Mouse (Mus musculus) liver, embryonic 14.5 days (tissue): Measurements from ENCODE around the gene Gm26620. TPM values are rescaled to one million over a fixed set of nuclear protein-coding genes. Genes with fewer than 3 reads are reported as not detected.

ENCODE experiments used
- ATAC-seq: fragments of 200-750 bp; cut with Nextera tagmentation; 2 replicates; pipeline ENCODE4 v1.8.0; 2017; ENCODE audit warnings: moderate number of reproducible peaks, mild to moderate bottlenecking, moderate library complexity; ENCODE audit not compliant: insufficient read depth
- DNase-seq, 3 experiments: peaks; one replicate each; pipeline ENCODE4 v3.0.0-alpha.2; 2012 to 2013; ENCODE audit warnings: low read depth in 3 of 3, low spot score in 3 of 3
- H3K27ac ChIP-seq: fragments of 300-500 bp; sonication (generic); 2 replicates; pipeline ENCODE4 v1.5.1; 2014; ENCODE audit warnings: moderate library complexity, mild to moderate bottlenecking, control low read depth, inconsistent platforms
- H3K27me3 ChIP-seq: fragments of 300-500 bp; sonication (generic); 2 replicates; pipeline ENCODE4 v1.6.1; 2014; ENCODE audit warnings: mild to moderate bottlenecking, low read length, moderate library complexity; ENCODE audit not compliant: control insufficient read depth, insufficient read depth
- H3K36me3 ChIP-seq: fragments of 300-500 bp; sonication (generic); replicated peaks from 2 replicates; pipeline ENCODE4 v1.6.1; 2014; ENCODE audit warnings: low read depth; ENCODE audit not compliant: control insufficient read depth, insufficient read depth
- H3K4me1 ChIP-seq, 2 experiments: fragments of 200-500 bp in 1 of 2; fragments of 300-500 bp in 1 of 2; sonication (generic) in 1 of 2; replicated peaks; 2 replicates each; pipeline ENCODE4 v1.6.1; 2012 to 2014; ENCODE audit warnings: antibody characterized with exemption in 1 of 2, inconsistent platforms in 1 of 2, low read length in 1 of 2; ENCODE audit not compliant: control insufficient read depth in 2 of 2, insufficient read depth in 2 of 2
- H3K4me2 ChIP-seq: fragments of 300-500 bp; sonication (generic); 2 replicates; pipeline ENCODE4 v1.6.1; 2014; ENCODE audit warnings: low read depth, mild to moderate bottlenecking, control low read depth, moderate library complexity
- H3K4me3 ChIP-seq, 2 experiments: fragments of 200-500 bp in 1 of 2; fragments of 300-500 bp in 1 of 2; sonication (generic) in 1 of 2; 2 replicates each; pipeline ENCODE4 v1.5.1; 2012 to 2014; ENCODE audit warnings: low read depth in 2 of 2, low read length in 2 of 2, mild to moderate bottlenecking in 2 of 2, control low read depth in 1 of 2, inconsistent platforms in 1 of 2, moderate library complexity in 1 of 2; ENCODE audit not compliant: insufficient read depth in 1 of 2
- H3K9ac ChIP-seq: fragments of 300-500 bp; sonication (generic); replicated peaks from 2 replicates; pipeline ENCODE4 v1.6.1; 2014; ENCODE audit warnings: mild to moderate bottlenecking, control low read depth, moderate library complexity
- H3K9me3 ChIP-seq: fragments of 300-500 bp; sonication (generic); 2 replicates; pipeline ENCODE4 v1.6.1; 2016; ENCODE audit warnings: low read length, mixed read lengths; ENCODE audit not compliant: control insufficient read depth
- CTCF ChIP-seq: IDR thresholded peaks from 2 replicates; pipeline ENCODE4 v1.5.1; 2016; ENCODE audit warnings: antibody characterized with exemption, low read depth, control low read depth
- EP300 ChIP-seq: IDR thresholded peaks from 2 replicates; pipeline ENCODE4 v1.6.1; 2016; ENCODE audit warnings: antibody characterized with exemption, low read depth
- WGBS: fragments of 180-500 bp; shearing (Covaris S2); extraction: QIAGEN DNeasy Blood & Tissue Kit; methylation state at CpG from one replicate; pipeline ENCODE4 v1.1.7; 2014; ENCODE audit not compliant: insufficient replicate concordance; 5-methylcytosine and 5-hydroxymethylcytosine counted together
- polyA plus RNA-seq, 2 experiments: library from polyadenylated mRNA; depleted of rRNA in 1 of 2; stranded (reverse) in 1 of 2; unstranded in 1 of 2; fragments of >200 nt; fragmentation: Nextera tagmentation in 1 of 2; extraction: Ambion mirVana in 1 of 2; gene quantifications; 2 replicates each; pipeline versions ENCODE4 v1.2.1 to v1.2.3; 2012 to 2014

Gene Gm26620
- polyA plus RNA-seq, 2 experiments, result 0.26 to 0.38 TPM

DNA sequence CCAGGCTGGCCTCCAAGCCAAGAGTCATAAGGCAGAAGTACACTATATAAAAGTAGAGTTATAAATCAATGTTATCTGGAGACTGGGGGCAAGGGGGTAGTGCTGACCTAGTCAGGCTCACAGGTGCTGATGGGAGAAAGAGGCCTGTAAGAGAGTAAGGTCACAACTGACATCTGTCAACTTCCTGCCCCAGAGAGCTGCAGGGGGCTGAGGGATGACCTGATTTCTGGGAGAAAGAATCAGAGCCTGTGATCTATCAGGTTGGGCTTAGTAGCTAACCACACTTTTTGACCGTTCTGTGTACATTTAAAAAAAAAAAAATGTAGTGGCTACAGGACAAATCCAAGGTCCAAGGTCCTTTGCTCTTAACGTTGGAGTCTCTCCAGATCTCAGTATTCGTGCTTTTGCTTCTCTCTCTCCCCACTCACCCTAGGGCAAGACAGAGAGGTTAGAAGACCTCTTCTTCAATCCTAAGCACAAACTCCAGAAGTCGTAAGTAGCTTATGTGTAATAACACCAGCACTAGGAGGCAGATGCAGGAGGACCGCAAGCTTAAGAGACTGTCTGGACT lies 1.9 kb upstream of the Gm26620 start:
- WGBS, result 61% methylated on average over 5 of the region's 5 CpGs
- no peak for ATAC-seq

DNA sequence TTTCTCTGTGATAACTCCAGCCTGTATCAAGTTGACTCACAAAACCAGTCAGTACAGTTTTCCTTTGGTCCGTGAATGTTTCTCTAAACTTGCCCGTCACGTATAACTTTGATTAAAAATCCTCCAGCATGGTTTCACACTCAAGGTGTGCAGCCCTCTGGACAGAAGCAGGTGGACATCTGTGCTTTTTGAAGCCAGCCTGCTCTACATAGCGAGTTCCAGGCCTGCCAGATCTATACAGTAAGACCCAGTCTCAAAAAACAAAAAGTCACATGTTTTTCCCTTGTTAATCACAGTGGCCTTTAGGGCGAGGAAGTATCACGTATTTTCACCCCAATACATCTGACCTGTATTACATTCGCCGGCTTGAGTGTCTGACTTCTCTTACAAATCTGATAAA lies 475 bp upstream of the Gm26620 start:
- peak overlapping the region; percentile 72 for H3K4me2 ChIP-seq
- H3K9ac ChIP-seq, result peak overlapping the region; percentile 68
- no peaks in the 10 kb centered on the region for H3K9me3 ChIP-seq
- WGBS, result 21% methylated on average over 8 of the region's 8 CpGs
- TF ChIP-seq EP300, result no peak
- no peak for TF ChIP-seq CTCF
- H3K4me1 ChIP-seq, result peaks cover 0 to 11% of the 10 kb centered on the region in 2 experiments; a peak in 3 of 4 replicates
- no peak overlapping the region for H3K27ac ChIP-seq
- H3K27me3 ChIP-seq, result no peaks in the 10 kb centered on the region
- ATAC-seq, result no peak
- no peak for DNase-seq
- H3K4me3 ChIP-seq, result peak overlapping the region; percentile 62 to 67
- H3K36me3 ChIP-seq, result no peaks in the 10 kb centered on the region; the same call in 1 of the 2 replicates

More for the DNA sequence above, 1.9 kb upstream of the Gm26620 start:
- Histone ChIP-seq H3K4me3 (no peak overlapping the region), H3K27ac (no peak overlapping the region), H3K4me1 (peaks cover 0 to 11% of the 10 kb centered on the region in 2 experiments; a peak in 3 of 4 replicates), H3K27me3 (no peaks in the 10 kb centered on the region), H3K36me3 (no peaks in the 10 kb centered on the region; the same call in 1 of the 2 replicates), H3K4me2 (peak overlapping the region; percentile 72), H3K9me3 (no peaks in the 10 kb centered on the region), H3K9ac (no peak overlapping the region)
- no peak for DNase-seq
- TF ChIP-seq CTCF (no peak), EP300 (no peak)

GRCm38 (mm10) chr1:170886044-170886458 lies 1.2 kb downstream of the Gm26620 start:
- TF ChIP-seq CTCF (no peak), EP300 (no peak; the same call in 1 of the 2 replicates)
- ATAC-seq (peak; percentile 25; the same call in 1 of the 2 replicates), DNase-seq (no peak)
- peak overlapping the region; percentile 72 for H3K4me2 ChIP-seq
- H3K36me3 ChIP-seq, result no peaks in the 10 kb centered on the region
- H3K27ac ChIP-seq, result no peak overlapping the region
- H3K27me3 ChIP-seq, result no peaks in the 10 kb centered on the region
- peaks cover 0 to 11% of the 10 kb centered on the region in 2 experiments; a peak in 3 of 4 replicates for H3K4me1 ChIP-seq
- no peak overlapping the region for H3K4me3 ChIP-seq
- WGBS, result 9% methylated on average over 6 of the region's 6 CpGs
- no peaks in the 10 kb centered on the region for H3K9me3 ChIP-seq
- no peak overlapping the region for H3K9ac ChIP-seq

DNA sequence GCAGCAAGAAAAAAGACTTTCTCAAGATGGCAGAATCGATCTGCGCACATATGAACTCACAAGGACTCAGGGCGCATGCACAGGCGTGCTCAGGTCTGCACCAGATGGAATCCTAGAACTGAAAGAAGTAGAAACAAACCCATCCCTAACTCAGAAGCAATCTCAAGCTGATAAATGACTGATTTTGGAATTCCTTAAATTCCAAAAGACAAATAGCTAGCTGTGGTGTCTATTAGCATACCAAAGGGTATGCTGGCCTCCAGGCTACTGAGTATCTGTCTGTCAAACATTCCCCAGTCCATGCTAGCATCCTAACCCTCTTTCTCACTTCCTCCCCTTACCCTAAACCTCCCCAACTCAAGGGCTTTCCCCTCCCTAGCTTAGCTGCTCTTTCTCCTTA lies 4.4 kb downstream of the Gm26620 start:
- Histone ChIP-seq H3K27me3 (no peaks in the 10 kb centered on the region), H3K9me3 (no peaks in the 10 kb centered on the region), H3K9ac (no peak overlapping the region), H3K4me1 (peaks cover 0 to 10% of the 10 kb centered on the region in 2 experiments; a peak in 3 of 4 replicates), H3K36me3 (no peaks in the 10 kb centered on the region), H3K27ac (no peak overlapping the region), H3K4me2 (no peak overlapping the region), H3K4me3 (no peak overlapping the region)
- WGBS, result 80% methylated on average over 4 of the region's 4 CpGs
- no peak for ATAC-seq
- TF ChIP-seq EP300, result no peak
- no peak for TF ChIP-seq CTCF
- DNase-seq, result no peak

GRCm38 (mm10) chr1:170891646-170892045 lies 6.8 kb downstream of the Gm26620 start:
- Histone ChIP-seq H3K4me3 (no peak overlapping the region), H3K36me3 (no peaks in the 10 kb centered on the region), H3K9me3 (no peaks in the 10 kb centered on the region), H3K27me3 (no peaks in the 10 kb centered on the region), H3K4me1 (no peaks in the 10 kb centered on the region), H3K27ac (no peak overlapping the region), H3K4me2 (no peak overlapping the region), H3K9ac (no peak overlapping the region)
- no peak for ATAC-seq
- TF ChIP-seq EP300 (no peak), CTCF (no peak)
- WGBS, result 57% methylated on average over 2 of the region's 2 CpGs
- no peak for DNase-seq
